Mouse (Mus musculus) ES-Bruce4 (cell line): Measurements from ENCODE around the gene Lhx6. TPM values are rescaled to one million over a fixed set of nuclear protein-coding genes. Genes with fewer than 3 reads are reported as not detected.

Experiments used
- H3K27ac ChIP-seq: 2 replicates; pipeline ENCODE4 v1.5.1; 2012; ENCODE audit warnings: low read length, inconsistent platforms; ENCODE audit not compliant: insufficient read depth
- H3K27me3 ChIP-seq: 2 replicates; pipeline ENCODE4 v1.6.1; 2012; ENCODE audit warnings: mild to moderate bottlenecking, low read length, inconsistent platforms; ENCODE audit not compliant: control insufficient read depth, poor library complexity, insufficient read depth, severe bottlenecking
- H3K36me3 ChIP-seq: 2 replicates; pipeline ENCODE4 v1.6.1; 2012; ENCODE audit warnings: inconsistent platforms, mild to moderate bottlenecking, low read length, moderate library complexity; ENCODE audit not compliant: control insufficient read depth, poor library complexity, insufficient read depth, severe bottlenecking
- H3K4me1 ChIP-seq: one replicate; pipeline ENCODE4 v1.8.1; 2011; ENCODE audit warnings: low read length; ENCODE audit not compliant: control insufficient read depth, insufficient read depth
- H3K4me3 ChIP-seq: 2 replicates; pipeline ENCODE4 v1.5.1; 2011; ENCODE audit warnings: low read depth, mild to moderate bottlenecking, low read length
- H3K9ac ChIP-seq: 2 replicates; pipeline ENCODE4 v1.6.1; 2012; ENCODE audit warnings: low read depth, mild to moderate bottlenecking, inconsistent platforms; ENCODE audit not compliant: poor library complexity, severe bottlenecking
- H3K9me3 ChIP-seq: replicated peaks from 2 replicates; pipeline ENCODE4 v1.6.1; 2012; ENCODE audit warnings: mild to moderate bottlenecking, low read length, inconsistent platforms; ENCODE audit not compliant: control insufficient read depth, poor library complexity, insufficient read depth, severe bottlenecking
- CTCF ChIP-seq: IDR thresholded peaks from one replicate; pipeline ENCODE4 v1.8.1; 2011; ENCODE audit warnings: low read depth, low read length
- EP300 ChIP-seq: IDR thresholded peaks from 2 replicates; pipeline ENCODE4 v1.6.1; 2011; ENCODE audit warnings: low read depth, low read length; ENCODE audit not compliant: insufficient read depth
- POLR2A ChIP-seq: IDR thresholded peaks from one replicate; pipeline ENCODE4 v1.8.1; 2011; ENCODE audit warnings: low read length; ENCODE audit not compliant: insufficient read depth
- polyA plus RNA-seq: library from polyadenylated mRNA; stranded (reverse); fragments of >200 nt; gene quantifications from 2 replicates; pipeline ENCODE4 v1.2.4, GENCODE M21; 2011; ENCODE audit warnings: low read depth; ENCODE audit not compliant: missing spikeins, insufficient read depth, insufficient read length

The Lhx6 gene
- polyA plus RNA-seq, 1 experiment = 1.1 TPM

DNA sequence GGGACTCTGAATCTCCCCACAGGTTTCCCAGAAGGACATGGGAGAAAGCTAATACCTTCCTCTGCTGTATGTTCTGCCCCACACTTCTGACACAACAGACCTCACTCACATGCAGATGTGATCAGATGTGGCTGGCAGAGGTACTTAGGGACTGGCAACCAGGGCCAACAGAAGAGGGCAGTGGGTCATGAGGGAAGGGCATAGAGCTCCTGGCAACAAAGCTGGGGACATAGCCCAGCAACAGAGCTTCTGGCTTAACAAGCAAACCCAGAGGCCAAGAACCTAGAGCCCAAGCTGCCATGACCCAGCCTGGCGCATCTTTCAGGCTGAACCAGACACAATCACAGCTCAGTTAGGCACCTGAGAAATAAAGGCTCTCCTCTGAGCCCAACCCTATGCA, 20.2 kb downstream of the Lhx6 start:
- Histone ChIP-seq H3K4me1 (no peaks in the 10 kb centered on the region), H3K9ac (no peak overlapping the region), H3K36me3 (no peaks in the 10 kb centered on the region), H3K27ac (no peak overlapping the region), H3K4me3 (no peak overlapping the region), H3K9me3 (no peaks in the 10 kb centered on the region), H3K27me3 (no peaks in the 10 kb centered on the region)
- TF ChIP-seq EP300 = no peak
- no peak for TF ChIP-seq POLR2A
- TF ChIP-seq CTCF = no peak

DNA sequence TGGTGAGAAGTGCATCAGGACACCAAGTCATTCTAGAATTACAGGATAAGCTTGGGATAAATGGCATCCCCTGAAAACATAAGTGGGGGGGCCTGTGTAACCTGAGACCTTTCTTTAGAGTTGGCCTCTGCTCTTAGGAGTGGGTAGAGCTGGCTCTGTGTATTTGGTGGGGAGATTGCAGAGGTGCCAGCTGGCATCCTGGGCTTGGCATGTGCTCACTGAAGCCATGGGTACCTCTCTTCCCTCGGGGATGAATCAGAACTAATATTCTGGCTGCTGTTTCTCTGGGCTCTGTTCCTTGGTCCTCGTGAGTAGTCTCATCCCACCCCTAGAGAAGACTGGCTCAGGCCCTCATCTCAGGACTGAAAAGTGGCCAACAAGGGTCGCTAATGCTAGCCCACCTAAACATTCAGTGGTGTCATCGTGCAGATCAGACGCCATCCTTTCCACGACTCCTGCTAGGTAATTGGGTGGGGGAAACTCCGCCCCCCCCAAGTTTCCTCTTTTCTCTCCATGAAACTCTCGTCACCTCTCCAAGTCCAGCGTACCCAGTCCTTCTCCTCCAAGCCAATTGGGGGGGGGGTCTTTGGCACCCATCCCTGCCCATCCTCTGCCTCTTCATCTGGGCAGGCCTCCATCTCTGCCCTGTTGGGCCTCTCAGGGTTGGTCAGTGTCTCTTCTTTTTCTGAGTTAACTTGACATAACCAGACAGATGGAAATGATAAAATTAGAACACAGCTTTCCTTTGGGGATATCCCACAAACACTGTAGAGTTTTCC, 22.2 kb downstream of the Lhx6 start:
- no peaks in the 10 kb centered on the region for H3K27me3 ChIP-seq
- no peaks in the 10 kb centered on the region for H3K36me3 ChIP-seq
- no peaks in the 10 kb centered on the region for H3K4me1 ChIP-seq
- no peaks in the 10 kb centered on the region for H3K9me3 ChIP-seq
- H3K27ac ChIP-seq = no peak overlapping the region
- TF ChIP-seq POLR2A (no peak), CTCF (no peak), EP300 (no peak)
- no peak overlapping the region for H3K9ac ChIP-seq
- H3K4me3 ChIP-seq = no peak overlapping the region

DNA sequence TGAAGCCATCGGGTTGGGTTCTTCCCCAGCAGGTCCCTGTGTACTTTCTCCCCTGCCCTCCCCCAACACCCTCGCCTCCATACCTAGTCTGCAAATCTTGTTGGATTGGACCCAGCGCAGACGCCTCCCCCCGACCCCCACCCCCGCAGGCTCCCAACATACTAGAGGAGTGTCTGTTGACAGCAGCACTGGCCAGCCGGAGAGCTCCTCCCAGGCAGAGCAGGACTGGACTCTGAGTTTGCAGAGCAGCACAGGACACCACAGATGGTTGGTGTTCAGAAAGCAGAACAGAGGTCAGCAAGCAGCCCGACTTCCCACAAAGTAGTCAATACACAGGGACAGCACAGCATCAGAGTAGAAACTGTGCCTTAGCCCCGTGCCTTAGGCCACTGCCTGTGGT, 23.8 kb downstream of the Lhx6 start:
- Histone ChIP-seq H3K27ac (no peak overlapping the region), H3K4me1 (peaks cover 3% of the 10 kb centered on the region), H3K9me3 (no peaks in the 10 kb centered on the region), H3K4me3 (no peak overlapping the region), H3K9ac (no peak overlapping the region), H3K36me3 (no peaks in the 10 kb centered on the region), H3K27me3 (no peaks in the 10 kb centered on the region)
- TF ChIP-seq POLR2A (no peak), EP300 (no peak), CTCF (no peak)

DNA sequence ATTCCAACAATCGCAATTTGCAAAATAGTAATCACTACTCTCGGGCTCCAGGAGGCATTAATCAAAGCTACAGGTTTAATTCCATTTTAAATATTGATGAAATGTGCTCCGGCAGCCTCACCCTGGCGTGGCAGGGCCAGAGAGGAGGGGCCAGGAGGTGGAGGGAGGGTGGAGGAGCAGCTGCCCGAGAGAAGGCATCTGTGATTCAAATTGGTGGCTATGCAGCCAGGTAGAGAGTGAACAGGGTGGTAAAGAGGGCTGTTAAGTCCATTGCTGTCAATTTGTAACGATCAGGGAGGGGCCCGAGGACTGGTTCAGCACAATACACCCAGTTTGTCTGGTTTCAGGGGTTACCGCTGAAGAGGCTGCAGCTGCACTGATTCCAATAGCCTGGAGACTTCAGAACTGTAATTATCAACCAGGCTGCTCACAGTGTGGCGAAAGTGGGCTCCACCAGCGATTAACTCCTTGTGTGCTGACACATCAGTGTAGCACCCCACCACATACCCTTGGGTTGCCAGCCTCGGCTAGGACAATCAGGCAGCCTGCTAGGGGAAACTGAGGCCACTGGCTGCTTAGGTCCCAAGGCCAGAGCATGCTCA, 27.9 kb downstream of the Lhx6 start:
- H3K9ac ChIP-seq = no peak overlapping the region
- peaks cover 3% of the 10 kb centered on the region for H3K4me1 ChIP-seq
- H3K27ac ChIP-seq = no peak overlapping the region
- H3K9me3 ChIP-seq = no peaks in the 10 kb centered on the region
- no peak overlapping the region for H3K4me3 ChIP-seq
- TF ChIP-seq EP300 = no peak
- TF ChIP-seq CTCF = no peak
- no peak for TF ChIP-seq POLR2A
- no peaks in the 10 kb centered on the region for H3K36me3 ChIP-seq
- H3K27me3 ChIP-seq = no peaks in the 10 kb centered on the region

DNA sequence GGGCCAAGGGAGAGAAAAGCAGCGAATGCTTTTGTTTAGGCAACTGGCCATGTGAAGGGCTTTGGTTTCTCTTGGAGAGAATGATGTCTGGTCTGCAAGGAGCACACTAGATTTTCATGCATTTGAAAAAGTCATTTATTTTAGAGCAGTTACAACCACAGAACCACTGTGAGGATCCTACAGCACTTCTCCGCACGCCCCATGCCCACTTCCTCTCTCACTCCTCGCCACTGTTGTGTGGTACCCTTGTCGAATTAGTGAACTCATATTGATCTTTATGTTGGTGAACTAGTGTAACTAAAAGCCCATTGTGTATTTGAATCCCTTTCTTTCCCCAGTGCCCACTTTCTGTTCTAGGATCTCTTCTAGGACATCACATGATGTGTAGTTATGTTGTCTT, 30.0 kb downstream of the Lhx6 start:
- peaks cover 3% of the 10 kb centered on the region for H3K4me1 ChIP-seq
- H3K27me3 ChIP-seq = no peaks in the 10 kb centered on the region

DNA sequence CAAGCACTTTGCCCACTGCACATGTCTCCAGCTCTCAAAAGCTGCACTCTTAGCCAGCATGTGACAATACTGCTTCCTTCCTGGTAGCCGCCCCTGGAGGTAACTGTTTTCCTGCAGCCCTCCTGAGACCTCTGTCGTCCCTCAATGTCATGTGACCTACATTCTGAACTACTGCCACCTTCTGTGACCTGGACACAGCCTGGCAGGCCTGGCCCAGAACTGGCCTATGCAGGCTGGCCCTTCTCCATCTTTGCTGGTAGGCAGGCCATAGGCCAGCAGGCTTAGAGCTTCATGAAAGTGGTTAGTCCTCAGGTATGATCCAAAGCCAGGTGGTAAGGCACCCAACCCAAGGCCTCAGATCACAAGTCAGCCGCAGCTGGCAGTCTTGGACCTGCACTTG, 31.4 kb downstream of the Lhx6 start:
- Histone ChIP-seq H3K27ac (no peak overlapping the region), H3K9me3 (no peaks in the 10 kb centered on the region), H3K4me3 (no peak overlapping the region), H3K9ac (no peak overlapping the region), H3K4me1 (peaks cover 3% of the 10 kb centered on the region), H3K27me3 (no peaks in the 10 kb centered on the region), H3K36me3 (no peaks in the 10 kb centered on the region)
- no peak for TF ChIP-seq POLR2A
- no peak for TF ChIP-seq EP300
- no peak for TF ChIP-seq CTCF

More for the DNA sequence above, 30.0 kb downstream of the Lhx6 start:
- Histone ChIP-seq H3K36me3 (no peaks in the 10 kb centered on the region), H3K27ac (no peak overlapping the region), H3K9me3 (no peaks in the 10 kb centered on the region), H3K4me3 (no peak overlapping the region), H3K9ac (no peak overlapping the region)
- TF ChIP-seq POLR2A = no peak
- TF ChIP-seq EP300 = no peak
- no peak for TF ChIP-seq CTCF
